Mouse (Mus musculus) heart, adult 2 months (tissue): ENCODE measurements around the gene Gpr63.

Experiments
- CTCF ChIP-seq: fragments of 200-600 bp; IDR thresholded peaks from 2 replicates; pipeline ENCODE4 v1.8.1; 2022; ENCODE audit warnings: antibody characterized with exemption, mild to moderate bottlenecking, moderate library complexity
- EP300 ChIP-seq: fragments of 200-500 bp; IDR thresholded peaks from 2 replicates; pipeline ENCODE4 v1.6.1; 2011; ENCODE audit warnings: low read depth, low read length, control low read depth; ENCODE audit not compliant: insufficient read depth
- POLR2A ChIP-seq: fragments of 200-500 bp; IDR thresholded peaks from 2 replicates; pipeline ENCODE4 v1.6.1; 2011; ENCODE audit warnings: mild to moderate bottlenecking, low read depth, low read length, control low read depth; ENCODE audit not compliant: insufficient read depth

- TF ChIP-seq CTCF = no peak
- TF ChIP-seq POLR2A = no peak
- no peak for TF ChIP-seq EP300
These were observed 37.9 kb upstream of the Gpr63 start for GRCm38 (mm10) chr4:24928260-24928780.
